Mouse (Mus musculus) liver, embryonic 14.5 days (tissue): ENCODE measurements at regions not wholly inside any gene's neighbourhood (a gene's known extent, or its start where the extent isn't known, plus 50 kb on each side); places are given as distances from the start of the nearest gene placed in this dataset.

Source experiments
- ATAC-seq: fragments of 200-750 bp; cut with Nextera tagmentation; 2 replicates; pipeline ENCODE4 v1.8.0; 2017; ENCODE audit warnings: moderate number of reproducible peaks, mild to moderate bottlenecking, moderate library complexity; ENCODE audit not compliant: insufficient read depth
- DNase-seq, 3 experiments: peaks; one replicate each; pipeline ENCODE4 v3.0.0-alpha.2; 2012 to 2013; ENCODE audit warnings: low read depth in 3 of 3, low spot score in 3 of 3
- H3K27ac ChIP-seq: fragments of 300-500 bp; sonication (generic); 2 replicates; pipeline ENCODE4 v1.5.1; 2014; ENCODE audit warnings: moderate library complexity, mild to moderate bottlenecking, control low read depth, inconsistent platforms
- H3K27me3 ChIP-seq: fragments of 300-500 bp; sonication (generic); 2 replicates; pipeline ENCODE4 v1.6.1; 2014; ENCODE audit warnings: mild to moderate bottlenecking, low read length, moderate library complexity; ENCODE audit not compliant: control insufficient read depth, insufficient read depth
- H3K36me3 ChIP-seq: fragments of 300-500 bp; sonication (generic); replicated peaks from 2 replicates; pipeline ENCODE4 v1.6.1; 2014; ENCODE audit warnings: low read depth; ENCODE audit not compliant: control insufficient read depth, insufficient read depth
- H3K4me1 ChIP-seq, 2 experiments: fragments of 200-500 bp in 1 of 2; fragments of 300-500 bp in 1 of 2; sonication (generic) in 1 of 2; replicated peaks; 2 replicates each; pipeline ENCODE4 v1.6.1; 2012 to 2014; ENCODE audit warnings: antibody characterized with exemption in 1 of 2, inconsistent platforms in 1 of 2, low read length in 1 of 2; ENCODE audit not compliant: control insufficient read depth in 2 of 2, insufficient read depth in 2 of 2
- H3K4me2 ChIP-seq: fragments of 300-500 bp; sonication (generic); 2 replicates; pipeline ENCODE4 v1.6.1; 2014; ENCODE audit warnings: low read depth, mild to moderate bottlenecking, control low read depth, moderate library complexity
- H3K4me3 ChIP-seq, 2 experiments: fragments of 200-500 bp in 1 of 2; fragments of 300-500 bp in 1 of 2; sonication (generic) in 1 of 2; 2 replicates each; pipeline ENCODE4 v1.5.1; 2012 to 2014; ENCODE audit warnings: low read depth in 2 of 2, low read length in 2 of 2, mild to moderate bottlenecking in 2 of 2, control low read depth in 1 of 2, inconsistent platforms in 1 of 2, moderate library complexity in 1 of 2; ENCODE audit not compliant: insufficient read depth in 1 of 2
- H3K9ac ChIP-seq: fragments of 300-500 bp; sonication (generic); replicated peaks from 2 replicates; pipeline ENCODE4 v1.6.1; 2014; ENCODE audit warnings: mild to moderate bottlenecking, control low read depth, moderate library complexity
- H3K9me3 ChIP-seq: fragments of 300-500 bp; sonication (generic); 2 replicates; pipeline ENCODE4 v1.6.1; 2016; ENCODE audit warnings: low read length, mixed read lengths; ENCODE audit not compliant: control insufficient read depth
- CTCF ChIP-seq: IDR thresholded peaks from 2 replicates; pipeline ENCODE4 v1.5.1; 2016; ENCODE audit warnings: antibody characterized with exemption, low read depth, control low read depth
- EP300 ChIP-seq: IDR thresholded peaks from 2 replicates; pipeline ENCODE4 v1.6.1; 2016; ENCODE audit warnings: antibody characterized with exemption, low read depth
- WGBS: fragments of 180-500 bp; shearing (Covaris S2); extraction: QIAGEN DNeasy Blood & Tissue Kit; methylation state at CpG from one replicate; pipeline ENCODE4 v1.1.7; 2014; ENCODE audit not compliant: insufficient replicate concordance; 5-methylcytosine and 5-hydroxymethylcytosine counted together

DNA sequence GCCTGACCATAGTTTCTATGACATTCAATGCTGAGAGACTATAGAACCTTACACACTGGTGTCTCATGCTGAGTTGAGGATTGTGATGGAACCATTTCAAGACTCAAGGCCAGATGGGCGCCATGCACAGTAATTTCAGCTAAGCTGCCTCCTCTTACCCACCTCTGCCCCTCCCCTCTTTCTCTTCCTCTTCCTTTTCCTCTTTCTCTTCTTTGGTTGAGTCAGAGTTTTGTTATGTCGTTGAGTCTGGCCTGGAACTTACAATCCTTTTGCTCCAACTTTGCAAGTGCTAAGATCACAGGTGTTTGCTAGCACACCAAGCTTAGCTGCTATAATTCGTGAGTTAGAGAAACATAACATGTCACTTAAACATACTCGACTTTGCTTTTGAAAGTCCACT, 323.2 kb upstream of the Gm5148 start:
- H3K27ac ChIP-seq, result no peak overlapping the region
- no peaks in the 10 kb centered on the region for H3K9me3 ChIP-seq
- no peak for ATAC-seq
- no peaks in the 10 kb centered on the region for H3K27me3 ChIP-seq
- 44% methylated on average over 4 of the region's 4 CpGs for WGBS
- no peaks in the 10 kb centered on the region for H3K36me3 ChIP-seq
- DNase-seq, result no peak
- no peak overlapping the region for H3K4me2 ChIP-seq
- 0 out of 4 replicates have a peak, but pooled peaks cover 0 to under 1% of the 10 kb centered on the region in 2 experiments for H3K4me1 ChIP-seq
- TF ChIP-seq EP300 (no peak), CTCF (no peak)
- no peak overlapping the region for H3K4me3 ChIP-seq
- H3K9ac ChIP-seq, result no peak overlapping the region

- no peak for ATAC-seq
- TF ChIP-seq CTCF (no peak), EP300 (no peak)
- 56% methylated on average over 4 of the region's 4 CpGs for WGBS
Measured at GRCm38 (mm10) chr3:38046611-38047010, 322.3 kb upstream of the Gm5148 start.

DNA sequence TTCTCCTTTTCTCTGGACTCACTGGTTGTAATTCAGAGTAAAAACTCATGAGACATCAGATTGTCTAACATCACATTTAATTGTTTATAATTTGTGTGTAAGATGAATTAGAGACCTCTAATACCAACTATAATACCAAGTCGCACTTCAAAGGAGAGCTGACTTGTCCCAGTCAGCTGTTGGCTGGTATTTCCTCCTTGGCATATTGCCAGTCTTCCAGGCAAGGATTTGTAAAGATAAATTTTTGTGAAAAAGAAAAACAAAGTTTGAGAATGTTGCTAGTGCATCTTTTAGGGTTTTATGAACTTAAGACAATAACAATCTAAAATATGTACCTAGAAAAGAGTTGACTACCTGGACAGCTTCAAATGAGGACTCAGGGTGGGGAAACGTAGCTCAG, 321.7 kb upstream of the Gm5148 start:
- no peak for ATAC-seq
- Histone ChIP-seq H3K27me3 (no peaks in the 10 kb centered on the region), H3K4me2 (no peak overlapping the region), H3K36me3 (no peaks in the 10 kb centered on the region), H3K27ac (no peak overlapping the region), H3K9me3 (no peaks in the 10 kb centered on the region), H3K4me3 (no peak overlapping the region), H3K9ac (no peak overlapping the region), H3K4me1 (0 out of 4 replicates have a peak, but pooled peaks cover 0 to 2% of the 10 kb centered on the region in 2 experiments)
- DNase-seq, result no peak
- TF ChIP-seq EP300, result no peak
- no peak for TF ChIP-seq CTCF
- 56% methylated on average over 2 of the region's 2 CpGs for WGBS

More at GRCm38 (mm10) chr3:38046611-38047010, 322.3 kb upstream of the Gm5148 start:
- Histone ChIP-seq H3K27me3 (no peaks in the 10 kb centered on the region), H3K27ac (no peak overlapping the region), H3K36me3 (no peaks in the 10 kb centered on the region), H3K4me1 (0 out of 4 replicates have a peak, but pooled peaks cover 0 to 2% of the 10 kb centered on the region in 2 experiments), H3K4me2 (no peak overlapping the region), H3K9ac (no peak overlapping the region), H3K4me3 (no peak overlapping the region), H3K9me3 (no peaks in the 10 kb centered on the region)
- no peak for DNase-seq

DNA sequence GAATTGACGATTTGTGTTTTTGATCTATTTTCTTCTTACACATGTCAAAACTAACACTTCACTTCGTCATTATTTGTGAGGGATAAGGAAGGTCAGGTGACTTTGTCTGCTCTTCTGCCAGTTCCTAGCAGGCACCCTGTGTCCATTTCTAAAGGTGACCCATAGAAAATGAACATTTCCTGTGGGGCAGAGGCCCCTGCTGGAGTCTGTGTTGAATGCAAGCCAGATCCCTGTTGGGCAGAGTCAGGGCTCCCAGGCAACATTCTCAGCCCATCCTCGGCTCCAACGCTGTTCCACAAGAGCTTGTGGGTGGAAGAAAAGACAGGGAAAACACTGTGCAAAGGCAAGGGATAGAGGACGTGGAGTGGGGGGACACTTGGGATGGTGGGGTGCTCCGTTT, 321.2 kb upstream of the Gm5148 start:
- Histone ChIP-seq H3K4me3 (no peak overlapping the region), H3K4me1 (0 out of 4 replicates have a peak, but pooled peaks cover 0 to 2% of the 10 kb centered on the region in 2 experiments), H3K9me3 (no peaks in the 10 kb centered on the region), H3K36me3 (no peaks in the 10 kb centered on the region), H3K4me2 (no peak overlapping the region), H3K9ac (no peak overlapping the region), H3K27me3 (no peaks in the 10 kb centered on the region), H3K27ac (no peak overlapping the region)
- DNase-seq (no peak), ATAC-seq (no peak)
- TF ChIP-seq CTCF (no peak), EP300 (no peak)
- WGBS, result 62% methylated on average over 6 of the region's 6 CpGs

- Histone ChIP-seq H3K36me3 (no peaks in the 10 kb centered on the region), H3K9me3 (no peaks in the 10 kb centered on the region), H3K27ac (no peak overlapping the region), H3K4me1 (0 out of 4 replicates have a peak, but pooled peaks cover 0 to 2% of the 10 kb centered on the region in 2 experiments), H3K27me3 (no peaks in the 10 kb centered on the region), H3K4me2 (no peak overlapping the region), H3K4me3 (no peak overlapping the region), H3K9ac (no peak overlapping the region)
- 45% methylated on average over 7 of the region's 7 CpGs for WGBS
- no peak for DNase-seq
- no peak for ATAC-seq
- TF ChIP-seq EP300 (no peak), CTCF (no peak)
Measured at GRCm38 (mm10) chr3:38044338-38044737, 320.0 kb upstream of the Gm5148 start.
